Mouse (Mus musculus) c-Kit-positive CD71-negative TER-119-negative erythroid progenitor cells, embryonic 14.5 days (primary cell): ENCODE measurements around the gene Taf1.
A peak's percentile ranks its signal among the peaks of the same experiment; 100 is the strongest.

Experiments
- DNase-seq: peaks from one replicate; pipeline ENCODE4 v3.0.0-alpha.2; 2013; ENCODE audit warnings: low read depth

The Taf1 gene

DNA sequence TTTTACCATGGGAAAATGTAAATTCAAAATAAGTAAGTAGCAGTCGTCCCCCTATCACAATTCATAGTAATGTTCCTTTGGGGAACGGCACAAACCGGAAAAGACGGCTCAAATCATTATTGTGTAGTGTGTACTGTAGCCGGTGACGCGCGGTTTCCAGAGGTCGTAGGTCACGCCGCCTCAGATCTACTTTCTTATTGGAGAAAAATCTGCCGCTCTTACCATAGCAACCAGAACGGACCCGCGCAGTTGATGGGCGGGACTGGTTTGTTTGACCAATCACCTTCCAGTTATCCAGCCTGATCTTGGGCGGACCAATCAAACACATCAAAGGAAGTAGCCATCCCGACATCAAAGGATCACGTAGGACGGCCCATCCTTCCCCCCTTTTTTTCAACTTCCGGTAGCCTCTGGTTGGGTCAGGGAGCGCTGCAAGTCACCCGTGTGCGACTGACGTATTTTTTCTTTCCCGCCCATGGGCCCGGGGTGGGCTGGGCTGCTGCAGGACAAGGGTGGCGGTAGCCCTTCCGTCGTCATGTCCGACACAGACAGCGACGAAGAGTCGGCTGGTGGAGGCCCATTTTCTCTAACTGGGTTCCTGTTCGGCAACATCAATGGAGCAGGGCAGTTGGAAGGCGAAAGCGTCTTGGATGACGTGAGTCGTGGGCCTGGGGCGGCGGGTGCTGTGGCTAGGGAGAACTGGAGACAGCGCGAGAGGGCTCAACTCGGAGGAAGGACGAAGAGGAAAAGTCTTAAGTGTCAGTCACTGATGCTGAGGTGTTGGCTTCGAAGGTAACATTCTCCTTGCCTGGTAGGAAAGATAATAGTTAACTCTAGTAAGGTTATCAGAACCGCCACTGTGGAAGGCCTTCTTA, at the start of gene Taf1:
Taf1 (plus strand) TSS at position 388 of the 875 bp plus-strand sequence.
- peak; percentile 86 for DNase-seq

DNA sequence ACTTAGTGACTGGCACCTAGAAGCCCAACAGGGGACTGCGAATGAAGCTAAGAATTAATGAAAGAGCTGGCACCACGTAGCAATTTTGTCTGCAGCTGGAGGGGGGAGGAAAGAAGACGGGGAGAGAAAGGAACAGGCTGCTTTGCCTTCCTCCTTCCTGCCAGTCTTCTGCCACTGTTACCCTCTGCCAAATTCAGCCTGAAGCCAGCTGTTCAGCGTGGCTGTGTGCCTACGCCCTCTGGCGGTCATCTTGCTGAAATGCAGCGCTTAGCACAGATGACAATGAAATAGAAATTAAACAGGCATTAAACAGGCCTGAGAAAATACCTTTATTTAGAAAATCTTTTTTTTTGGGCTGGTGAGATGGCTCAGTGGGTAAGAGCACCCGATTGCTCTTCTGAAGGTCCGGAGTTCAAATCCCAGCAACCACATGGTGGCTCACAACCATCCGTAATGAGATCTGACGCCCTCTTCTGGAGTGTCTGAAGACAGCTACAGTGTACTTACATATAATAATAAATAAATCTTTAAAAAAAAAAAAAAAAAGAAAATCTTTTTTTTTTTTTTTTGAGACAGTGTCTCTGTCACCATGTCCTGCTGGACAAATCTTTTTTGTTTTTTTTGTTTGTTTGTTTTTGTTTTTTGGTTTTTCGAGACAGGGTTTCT, 45.9 kb upstream of the Taf1 start:
- DNase-seq, result peak; percentile 31

DNA sequence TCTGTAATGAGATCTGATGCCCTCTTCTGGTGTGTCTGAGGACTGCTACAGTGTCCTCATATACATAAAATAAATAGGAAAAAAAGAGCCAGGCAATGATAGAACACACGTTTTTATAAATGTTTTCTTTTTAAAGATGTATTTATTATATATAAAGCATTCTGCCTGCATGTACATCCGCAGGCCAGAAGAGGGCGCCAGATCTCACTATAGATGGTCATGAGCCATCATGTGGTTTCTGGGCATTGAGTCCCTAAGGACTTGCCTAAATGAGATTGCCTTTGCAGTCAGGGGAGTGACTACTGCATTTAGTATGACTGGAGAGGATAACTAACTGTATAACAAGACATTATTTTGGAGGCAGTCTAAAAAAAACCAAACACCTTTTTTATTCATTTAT, 27.9 kb upstream of the Taf1 start:
- peak; percentile 37 for DNase-seq

DNA sequence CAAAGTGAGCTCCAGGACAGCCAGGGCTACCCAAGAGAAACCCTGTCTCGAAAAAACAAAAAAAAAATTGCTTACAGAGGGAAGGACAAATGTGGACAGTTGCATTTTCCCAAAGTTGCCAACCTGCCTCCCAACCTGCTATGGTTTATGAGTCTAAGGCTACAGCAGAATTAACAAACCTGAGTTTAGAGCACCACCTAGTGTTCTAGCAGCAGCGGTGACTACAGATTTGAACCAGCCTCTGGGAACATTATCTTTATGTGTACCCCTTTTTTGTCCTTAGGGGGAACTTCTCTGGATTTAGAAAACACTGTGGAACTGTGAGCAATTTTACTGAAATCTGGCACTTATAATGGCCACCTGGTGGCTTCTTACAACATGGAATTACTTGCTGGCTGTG, 16.8 kb upstream of the Taf1 start:
- DNase-seq, result no peak

DNA sequence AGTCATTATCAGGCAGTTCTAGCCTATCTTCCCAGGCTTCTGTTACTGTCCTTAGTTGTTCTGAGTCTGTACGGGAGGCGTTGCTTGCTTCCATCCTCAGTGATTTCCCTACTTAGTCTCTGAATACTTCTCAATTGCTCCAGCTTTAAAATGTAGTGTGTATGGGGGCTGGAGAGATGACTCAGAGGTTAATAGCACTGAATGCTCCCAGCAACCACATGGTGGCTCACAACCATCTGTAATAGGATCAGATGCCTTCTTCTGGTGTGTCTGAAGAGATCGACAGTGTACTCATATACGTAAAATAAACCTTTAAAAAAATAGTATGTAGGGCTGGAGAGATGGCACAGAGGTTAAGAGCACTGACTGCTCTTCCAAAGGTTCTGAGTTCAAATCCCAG, 14.5 kb upstream of the Taf1 start:
- no peak for DNase-seq

DNA sequence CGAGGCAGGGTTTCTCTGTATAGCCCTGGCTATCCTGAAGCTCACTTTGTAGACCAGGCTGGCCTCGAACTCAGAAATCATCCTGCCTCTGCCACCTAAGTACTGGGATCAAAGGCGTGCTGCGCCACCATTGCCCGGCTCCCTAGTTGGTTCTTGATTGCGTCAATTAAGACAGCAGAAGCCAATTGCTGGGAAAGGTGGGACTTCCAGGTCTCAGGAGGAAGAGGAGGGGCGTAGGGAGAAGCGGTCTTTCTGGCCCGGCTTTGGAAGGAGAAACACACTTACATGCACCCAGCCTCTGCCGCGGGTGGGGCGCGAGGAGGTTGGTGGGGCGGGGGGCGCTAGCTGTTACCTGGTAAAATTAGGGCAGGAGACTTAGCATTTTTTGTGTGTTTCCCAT, 10.5 kb upstream of the Taf1 start:
- no peak for DNase-seq

DNA sequence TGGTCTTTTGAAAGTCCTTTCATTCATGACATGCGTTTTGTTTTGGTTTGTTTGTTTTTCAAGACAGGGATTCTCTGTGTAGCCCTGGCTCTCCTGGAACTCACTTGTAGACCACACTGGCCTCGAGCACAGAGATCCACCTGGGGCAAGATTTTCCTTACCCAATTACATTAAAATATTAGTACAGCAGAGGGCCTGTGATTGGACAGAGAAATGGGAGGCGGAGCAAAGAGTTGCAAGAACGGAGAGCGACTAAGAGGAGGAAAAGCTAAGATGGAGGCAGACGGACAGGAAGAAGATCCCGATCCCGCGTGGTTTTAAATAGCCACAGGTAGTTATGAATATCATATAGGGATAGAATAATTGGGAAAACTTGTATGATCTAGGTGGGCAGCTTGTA, 5.2 kb upstream of the Taf1 start:
- DNase-seq, result no peak

DNA sequence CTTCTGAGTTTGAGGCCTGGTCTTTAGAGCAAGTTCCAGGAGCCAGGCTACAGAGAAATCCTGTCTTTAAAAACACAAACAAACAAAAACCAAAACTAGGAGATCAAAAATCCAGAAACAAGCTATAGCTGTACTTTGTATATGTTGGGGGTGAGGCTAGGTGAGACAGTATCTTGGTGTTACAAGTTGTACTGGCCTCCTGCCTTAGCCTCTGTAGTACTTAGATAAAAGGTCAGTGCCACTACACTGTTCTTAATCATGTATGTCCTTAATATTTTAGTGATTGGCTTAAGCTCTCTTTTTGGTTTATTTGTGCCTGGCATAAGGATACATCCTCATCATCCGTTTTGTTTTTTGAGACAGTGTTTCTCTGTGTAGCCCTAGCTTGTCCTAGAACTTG, 52.9 kb downstream of the Taf1 start:
- no peak for DNase-seq

DNA sequence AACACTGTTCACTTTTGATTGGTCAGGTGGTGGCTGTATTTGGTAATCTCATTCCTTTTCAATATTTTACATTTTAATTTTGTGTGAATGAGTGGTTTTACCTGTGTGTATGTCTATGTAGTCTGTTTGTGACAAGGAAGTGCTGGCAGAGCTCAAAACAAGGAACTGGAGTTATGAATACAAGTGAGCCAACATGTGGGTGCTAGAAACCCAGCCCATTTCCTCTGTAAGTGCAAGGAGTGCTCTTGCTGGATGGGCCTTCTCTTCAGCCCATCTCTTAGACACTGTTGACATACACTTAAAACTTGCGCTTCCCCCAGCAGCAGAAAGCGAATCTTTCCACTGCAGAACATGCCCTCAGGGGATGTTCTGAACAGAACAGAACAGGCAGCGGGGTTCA, 83.6 kb downstream of the Taf1 start:
- DNase-seq, result no peak

DNA sequence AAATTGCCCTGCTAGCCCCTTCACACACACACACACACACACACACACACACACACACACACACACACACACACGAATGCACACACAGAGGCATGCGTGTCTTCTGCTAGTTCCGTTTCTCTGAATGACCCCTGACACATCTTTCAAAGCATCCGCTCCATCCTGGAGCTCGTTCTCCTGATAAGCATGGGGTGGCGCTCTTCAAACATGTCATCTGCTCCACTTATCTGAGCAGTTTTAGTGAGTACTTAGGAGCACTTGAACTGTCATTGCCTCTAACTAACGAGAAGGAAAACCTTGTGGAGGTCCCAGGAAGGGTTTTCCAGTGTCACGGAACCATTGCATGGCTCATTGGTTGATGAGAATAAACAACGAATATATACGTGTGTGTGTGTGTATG, 85.4 kb downstream of the Taf1 start:
- no peak for DNase-seq

DNA sequence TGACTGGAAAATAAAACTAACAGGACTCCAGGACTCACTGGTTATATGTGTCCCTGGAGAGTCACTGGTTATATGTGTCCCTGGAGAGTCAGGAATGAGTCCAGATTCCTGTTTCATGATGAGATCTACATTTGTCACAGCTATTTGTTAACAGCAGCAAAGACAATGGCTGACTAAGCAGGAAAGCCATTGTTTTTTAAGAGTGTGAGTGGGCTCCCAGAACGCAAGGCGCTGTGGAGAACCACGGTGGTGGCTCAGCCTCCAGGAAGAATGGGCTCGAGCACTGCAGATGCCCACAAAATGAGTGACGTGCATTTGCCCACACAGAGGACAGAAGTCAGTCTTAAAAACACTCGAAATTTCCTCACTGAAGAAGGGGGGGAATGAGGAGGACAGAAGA, 87.8 kb downstream of the Taf1 start:
- no peak for DNase-seq

DNA sequence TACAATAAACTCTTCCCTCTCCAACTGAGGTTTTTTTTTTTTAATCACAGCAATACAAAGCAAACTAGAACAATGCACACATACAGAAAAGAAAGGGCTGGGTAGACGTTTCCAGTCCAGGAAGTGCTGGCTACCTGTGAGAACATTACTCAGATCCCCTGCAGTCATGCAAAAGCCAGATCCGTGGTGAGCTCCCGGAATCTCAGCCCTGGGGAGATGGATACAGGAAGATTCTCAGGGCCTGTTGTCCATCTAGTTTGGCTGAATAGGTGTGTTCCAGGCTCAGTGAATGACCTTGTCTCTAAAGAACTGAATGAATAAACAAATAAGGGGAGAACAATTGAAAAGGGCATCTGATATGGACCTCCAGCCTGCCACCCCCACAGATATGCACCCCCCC, 90.0 kb downstream of the Taf1 start:
- DNase-seq, result no peak

DNA sequence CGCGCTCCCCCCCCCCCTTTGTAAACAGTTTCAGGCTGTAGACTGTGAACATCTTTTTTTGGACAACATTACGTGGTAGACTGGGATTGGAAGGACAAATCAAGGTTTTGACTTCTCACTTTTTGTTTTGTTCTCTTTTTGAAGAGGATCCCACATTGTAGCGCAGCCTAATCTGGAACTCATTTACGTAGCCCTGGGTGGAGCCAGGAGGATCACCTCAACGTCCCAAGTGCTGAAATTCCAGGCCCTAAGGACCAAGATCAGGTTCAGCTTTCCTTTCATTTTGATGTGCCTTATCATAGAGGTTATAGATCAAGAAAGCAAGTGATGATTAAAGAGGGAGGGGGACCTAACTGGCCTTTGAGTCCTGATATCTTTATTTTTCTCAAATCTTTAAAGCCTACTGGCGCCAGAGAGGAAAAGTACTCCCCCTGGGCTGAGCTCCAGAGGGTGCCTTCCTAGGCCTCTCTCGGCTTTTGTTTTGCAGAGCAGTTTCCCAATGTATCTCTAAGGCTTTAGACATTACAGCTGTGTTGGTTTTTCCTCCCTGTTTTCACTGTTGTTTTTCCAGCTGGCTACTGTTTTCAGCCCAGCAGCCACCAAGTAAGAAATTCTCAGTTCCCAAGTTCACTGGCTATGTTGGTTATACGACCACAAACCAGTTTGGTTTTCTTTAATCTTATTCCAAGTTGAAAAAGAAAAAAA, 104.4 kb downstream of the Taf1 start:
- DNase-seq, result no peak

DNA sequence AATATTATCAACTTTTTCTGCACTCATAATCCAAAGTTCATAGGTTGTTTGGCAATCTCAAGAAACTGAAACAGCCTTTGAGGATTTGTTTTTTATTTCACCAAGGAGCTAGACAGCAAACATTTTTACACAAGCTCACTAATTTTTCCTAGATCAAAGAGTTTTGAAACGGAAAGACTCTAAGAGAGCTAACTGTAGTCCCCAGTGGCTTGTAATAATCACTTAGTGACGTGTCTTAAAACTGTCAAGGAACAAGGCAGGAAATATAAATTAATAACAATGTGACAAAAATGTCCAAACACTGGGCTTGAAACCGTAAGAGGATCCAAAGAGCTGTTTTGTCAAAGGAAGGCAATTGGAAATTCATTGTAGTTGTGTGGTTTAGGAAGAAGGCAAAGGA, 106.3 kb downstream of the Taf1 start:
- DNase-seq, result no peak

DNA sequence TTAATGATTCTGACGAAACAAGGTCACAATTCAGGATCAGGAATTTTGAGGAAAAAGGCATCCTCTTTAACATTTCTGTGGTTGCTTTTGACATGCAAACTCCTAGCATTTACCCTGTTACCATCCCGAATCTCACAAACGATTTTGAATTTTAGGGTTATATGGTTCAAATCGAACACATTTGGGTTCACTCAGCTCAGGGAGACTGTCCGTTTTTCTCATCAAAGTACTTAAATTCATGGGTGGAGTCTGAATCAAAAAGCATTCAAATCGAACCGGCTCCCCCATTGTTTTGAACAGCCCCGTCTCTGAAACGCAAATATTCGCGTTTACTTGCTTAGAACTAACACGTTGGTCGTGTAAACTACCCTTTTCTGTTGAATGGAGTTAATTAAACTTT, 106.8 kb downstream of the Taf1 start:
- DNase-seq, result no peak

DNA sequence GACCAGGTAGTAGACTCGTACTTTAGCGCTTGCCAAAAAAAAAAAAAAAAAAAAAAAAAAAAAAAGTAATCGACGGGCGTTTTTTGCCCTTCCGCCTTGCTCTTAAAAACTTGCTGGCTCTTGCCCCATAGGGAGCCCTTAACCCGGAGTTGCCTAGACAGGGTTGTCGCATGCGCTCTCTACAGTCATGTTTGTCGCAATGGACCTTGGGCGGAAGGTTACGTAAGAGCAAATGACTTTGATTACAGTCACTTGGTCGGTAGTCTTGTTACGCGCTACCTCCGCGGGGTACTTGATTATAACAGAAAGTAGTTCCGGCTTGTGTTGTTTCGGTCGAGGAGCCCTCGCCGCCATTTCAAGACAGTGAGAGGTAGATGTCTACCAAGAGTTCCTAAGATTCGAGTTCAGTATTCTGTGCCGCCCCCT, 107.2 kb downstream of the Taf1 start, which contains the start of gene Ogt:
Ogt (plus strand) TSS at position 320 of the 426 bp plus-strand sequence.
- DNase-seq, result peak; percentile 76

DNA sequence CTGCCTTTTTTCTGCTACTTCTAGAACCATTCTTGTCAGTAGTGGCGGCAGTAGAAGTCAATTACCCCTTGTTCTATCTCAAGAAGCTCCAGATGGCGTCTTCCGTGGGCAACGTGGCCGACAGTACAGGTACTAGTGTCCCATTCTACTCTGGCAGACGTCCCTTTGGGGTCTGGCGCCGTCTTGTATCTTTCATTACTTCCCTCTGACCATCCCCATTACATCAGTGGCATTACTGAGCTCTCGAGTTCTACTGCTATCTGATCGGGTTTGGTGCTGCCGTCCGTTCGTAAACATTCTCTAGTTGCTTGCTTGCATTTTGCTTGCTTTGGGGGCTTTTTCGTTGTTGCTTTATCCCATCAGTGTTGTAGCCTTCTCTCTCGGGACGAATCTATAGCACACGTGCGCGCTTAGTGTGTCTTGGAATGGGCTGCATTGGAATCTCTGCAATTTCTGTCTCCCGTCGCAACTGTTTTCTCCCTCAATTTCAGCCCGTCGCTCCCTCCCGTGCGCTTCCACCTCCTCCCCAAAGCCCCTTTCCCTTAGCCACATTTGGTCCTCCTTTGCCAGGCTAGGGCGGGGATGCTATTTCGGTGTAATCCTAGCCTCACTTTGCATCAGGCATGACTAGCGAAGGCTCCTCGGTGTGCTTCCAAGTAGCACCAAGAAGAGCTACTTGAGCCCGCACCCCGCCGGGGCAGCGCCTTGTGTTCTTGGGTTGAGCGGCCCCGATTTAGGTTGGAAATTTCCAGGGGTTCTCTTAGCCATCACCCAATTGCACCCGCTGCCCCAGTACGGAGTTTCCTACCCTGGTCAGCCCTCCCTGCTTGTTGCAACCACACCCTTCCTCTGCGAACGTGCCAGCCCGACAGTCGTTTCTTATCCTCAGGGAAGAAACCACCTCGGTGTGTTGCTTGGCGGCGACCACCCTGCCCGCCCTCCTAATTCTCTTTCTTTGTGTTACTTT, 107.9 kb downstream of the Taf1 start:
- DNase-seq, result no peak

DNA sequence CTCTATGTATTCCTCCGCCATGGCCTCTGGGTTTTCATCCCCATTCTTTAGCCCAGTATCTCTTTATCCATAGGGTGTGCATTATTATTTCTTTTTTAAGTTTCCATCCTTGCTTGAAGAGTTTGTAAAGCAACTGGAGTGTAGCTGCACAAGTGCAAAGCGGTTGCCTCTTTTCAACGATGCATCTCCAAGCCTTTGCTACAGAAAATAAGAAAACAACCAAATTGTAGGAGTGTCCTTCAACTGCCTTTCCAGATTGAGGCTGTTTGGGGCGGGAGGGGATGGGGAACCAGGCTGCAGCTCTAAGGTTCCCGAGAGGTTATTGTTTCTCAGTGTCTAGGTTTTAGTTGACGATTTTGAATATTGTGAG, 108.6 kb downstream of the Taf1 start:
- DNase-seq, result no peak

DNA sequence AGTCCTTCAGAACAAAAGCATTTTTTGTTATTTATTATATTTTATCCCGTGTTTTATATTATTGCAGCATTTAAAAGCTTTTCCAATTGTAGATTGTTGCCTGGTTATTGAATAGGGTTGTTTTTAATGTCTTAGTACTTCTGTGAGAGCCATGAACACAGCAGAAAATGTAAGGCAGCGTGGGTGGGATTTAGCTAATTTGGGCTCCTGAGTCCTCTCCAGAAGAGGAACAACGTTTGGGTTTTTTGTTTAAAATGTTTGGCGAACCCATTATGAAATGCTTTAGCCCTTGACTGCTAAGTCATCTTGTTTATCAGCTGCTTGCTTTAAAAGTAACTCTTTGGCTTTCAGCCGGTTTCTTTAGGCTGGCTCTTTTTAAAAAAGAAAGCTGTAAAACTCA, 109.6 kb downstream of the Taf1 start:
- no peak for DNase-seq

DNA sequence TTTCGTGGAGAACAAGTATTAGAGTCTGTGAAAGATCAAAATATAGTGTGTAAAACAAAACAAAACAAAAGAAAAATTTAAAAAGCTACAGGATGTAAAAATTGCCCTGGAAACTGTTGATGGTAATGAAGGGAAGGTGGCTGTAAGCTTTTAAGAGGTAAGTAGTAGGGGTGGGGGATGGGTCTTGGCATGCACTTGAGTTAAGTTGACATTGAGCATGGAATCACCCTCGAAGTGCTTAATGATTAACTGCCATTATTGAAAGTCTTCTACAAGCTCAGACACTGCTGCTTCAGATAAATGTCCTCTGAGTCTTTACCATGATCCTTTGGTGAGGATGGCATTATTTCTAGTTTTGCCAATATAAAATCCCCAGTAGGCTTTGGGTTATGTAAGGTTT, 112.8 kb downstream of the Taf1 start:
- DNase-seq, result no peak

DNA sequence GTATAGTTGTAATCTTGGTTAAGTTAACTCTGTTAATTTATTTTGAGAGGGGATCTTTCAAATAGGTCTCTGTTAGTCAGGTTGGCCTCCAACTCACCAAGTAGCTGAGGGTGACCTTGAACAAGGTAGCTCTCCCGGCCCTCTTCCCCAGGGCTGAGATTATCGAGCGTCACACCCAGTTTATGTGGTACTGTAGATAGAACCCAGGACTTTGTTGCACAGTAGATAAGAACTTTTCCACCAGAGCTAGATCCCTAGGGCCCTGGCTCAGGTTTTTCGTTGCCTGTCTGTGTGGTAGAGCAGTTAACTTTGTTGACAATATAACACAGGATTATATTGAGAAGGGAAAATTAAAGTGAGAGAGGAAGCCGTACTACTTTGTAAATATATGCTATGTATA, 114.1 kb downstream of the Taf1 start:
- no peak for DNase-seq
